Mouse (Mus musculus): ENCODE measurements around the gene Arhgef15.

Gene Arhgef15

GRCm38 (mm10) chr11:68914566-68914965, 42.7 kb downstream of the Arhgef15 start:
- no peak for DNase-seq

GRCm38 (mm10) chr11:68911531-68912177, 45.6 kb downstream of the Arhgef15 start:
- peak; percentile 41 to 61 for DNase-seq

GRCm38 (mm10) chr11:68908846-68909503, 48.3 kb downstream of the Arhgef15 start:
- DNase-seq: peak; percentile 30 to 62

DNA sequence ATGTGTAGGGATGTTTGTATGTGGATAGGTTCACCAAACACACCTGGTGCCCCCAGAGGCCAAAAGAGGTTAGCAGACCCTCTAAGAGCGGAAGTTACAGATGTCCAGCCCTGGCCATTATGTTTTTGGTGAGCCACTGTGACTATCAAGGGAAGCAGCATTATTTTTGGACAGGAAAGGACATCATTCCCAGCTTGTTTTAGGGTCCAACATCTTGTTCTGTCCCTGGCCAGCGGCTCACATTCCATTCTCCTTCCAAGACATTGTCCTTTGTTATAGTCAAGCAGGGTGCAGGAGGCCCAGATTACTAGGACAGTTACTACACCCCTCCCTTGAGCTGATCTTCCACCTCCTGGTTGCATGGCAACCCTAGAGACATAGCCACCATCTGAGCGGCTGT, 50.0 kb downstream of the Arhgef15 start:
- no peak for DNase-seq

DNA sequence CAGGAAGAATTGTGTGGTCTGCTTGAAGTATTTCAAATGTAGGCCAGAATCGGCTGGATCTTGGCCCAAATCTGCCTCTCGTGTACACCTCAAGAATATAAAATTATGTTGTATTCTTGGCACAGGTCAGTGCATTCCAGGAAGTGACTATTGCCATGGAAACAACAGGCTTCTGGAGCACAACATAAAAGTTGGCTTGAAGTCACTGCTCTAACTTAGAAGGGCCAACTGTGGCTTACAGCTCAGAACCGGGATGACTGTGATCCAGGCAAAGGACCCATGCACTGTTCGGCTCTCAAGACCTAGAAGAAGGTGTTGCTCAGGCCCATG, 50.9 kb downstream of the Arhgef15 start:
- DNase-seq: peak; percentile 50 to 54

DNA sequence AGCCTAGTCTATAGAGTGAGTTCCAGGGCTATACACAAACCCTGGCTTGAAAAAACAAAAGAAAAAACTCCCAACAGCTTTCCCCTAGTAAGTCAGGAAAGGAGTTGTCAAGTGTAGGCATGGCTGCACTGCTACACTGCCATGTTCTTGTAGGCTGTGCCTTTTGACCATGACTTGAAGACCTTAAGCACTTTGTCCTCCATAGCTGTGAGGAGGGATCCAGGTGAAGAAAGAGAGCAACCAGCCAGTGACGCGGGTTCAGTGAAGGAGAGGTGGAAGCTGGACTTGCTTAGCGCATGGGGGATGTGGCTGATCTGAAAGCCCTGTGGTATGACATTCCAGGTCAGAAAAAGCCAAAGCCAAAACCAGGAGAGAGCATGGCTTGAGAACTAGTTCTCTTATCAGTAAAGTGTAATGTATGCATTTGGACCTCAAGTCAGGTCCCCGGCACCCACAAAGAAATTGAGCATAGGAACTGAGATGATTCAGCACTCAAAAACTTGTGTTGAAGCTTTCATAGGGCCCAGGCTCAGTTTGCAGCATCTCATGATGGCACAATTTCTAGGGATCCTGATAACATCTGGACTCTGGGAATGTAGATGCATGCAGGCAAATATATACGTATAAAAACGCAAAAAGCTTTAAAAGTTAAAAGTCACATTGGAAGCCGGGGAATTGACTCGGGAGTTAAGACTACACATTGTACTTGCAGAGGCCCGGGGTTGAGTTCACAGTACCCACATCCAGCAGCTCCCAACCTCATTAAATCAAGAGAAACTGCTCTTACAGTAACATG, 51.4 kb downstream of the Arhgef15 start:
- no peak for DNase-seq

- DNase-seq: no peak
Measured at GRCm38 (mm10) chr11:68905138-68905531, 52.1 kb downstream of the Arhgef15 start.

- peak; percentile 76 to 93 for DNase-seq
Measured at GRCm38 (mm10) chr11:68904375-68905137, 52.7 kb downstream of the Arhgef15 start.

DNA sequence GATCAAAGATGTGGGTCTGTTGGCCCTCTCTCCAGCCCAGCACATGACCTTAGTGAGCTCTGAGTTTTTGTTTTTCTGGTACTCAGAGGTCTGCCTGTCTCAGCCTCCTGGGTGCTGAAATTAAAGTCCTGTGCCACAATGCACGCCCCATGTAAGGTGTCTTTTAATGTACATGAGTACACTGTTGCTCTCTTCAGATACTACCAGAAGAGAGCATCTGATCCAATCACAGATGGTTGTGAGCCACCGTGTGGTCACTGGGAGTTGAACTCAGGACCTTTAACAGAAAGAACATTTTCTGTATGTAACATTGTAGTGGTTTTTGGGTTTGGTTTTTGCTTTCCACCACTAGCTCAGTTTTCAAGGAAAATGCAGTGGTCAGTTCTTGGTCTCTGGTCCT, 53.5 kb downstream of the Arhgef15 start:
- DNase-seq: no peak

- no peak for DNase-seq
Measured at GRCm38 (mm10) chr11:68902823-68903222, 54.5 kb downstream of the Arhgef15 start.

DNA sequence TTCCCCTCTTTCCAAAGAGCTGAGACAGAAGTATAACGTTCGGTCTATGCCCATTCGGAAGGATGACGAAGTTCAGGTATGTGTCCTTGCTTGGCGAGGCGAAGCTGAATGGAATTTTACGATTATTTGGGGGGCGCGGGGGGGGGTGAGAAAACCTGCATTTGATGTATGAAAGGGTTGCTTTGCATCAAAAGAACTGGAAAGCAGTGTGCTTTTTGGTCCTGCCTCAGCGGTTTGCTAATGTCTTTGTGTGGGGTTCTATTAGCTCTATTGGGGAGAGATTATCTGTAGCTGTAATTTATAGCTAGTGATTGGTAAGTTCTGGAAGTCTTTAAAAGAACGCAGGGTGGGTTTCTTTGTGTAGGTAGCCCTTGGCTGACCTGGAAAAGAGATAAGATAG, 54.9 kb downstream of the Arhgef15 start:
- no peak for DNase-seq

GRCm38 (mm10) chr11:68902047-68902364, 55.3 kb downstream of the Arhgef15 start:
- no peak for DNase-seq

- peak; percentile 99 for DNase-seq
Measured at GRCm38 (mm10) chr11:68901351-68902046, 55.8 kb downstream of the Arhgef15 start, which contains the start of gene Rpl26. Gene Rpl26, plus strand, starts transcription at chr11:68901583.

DNA sequence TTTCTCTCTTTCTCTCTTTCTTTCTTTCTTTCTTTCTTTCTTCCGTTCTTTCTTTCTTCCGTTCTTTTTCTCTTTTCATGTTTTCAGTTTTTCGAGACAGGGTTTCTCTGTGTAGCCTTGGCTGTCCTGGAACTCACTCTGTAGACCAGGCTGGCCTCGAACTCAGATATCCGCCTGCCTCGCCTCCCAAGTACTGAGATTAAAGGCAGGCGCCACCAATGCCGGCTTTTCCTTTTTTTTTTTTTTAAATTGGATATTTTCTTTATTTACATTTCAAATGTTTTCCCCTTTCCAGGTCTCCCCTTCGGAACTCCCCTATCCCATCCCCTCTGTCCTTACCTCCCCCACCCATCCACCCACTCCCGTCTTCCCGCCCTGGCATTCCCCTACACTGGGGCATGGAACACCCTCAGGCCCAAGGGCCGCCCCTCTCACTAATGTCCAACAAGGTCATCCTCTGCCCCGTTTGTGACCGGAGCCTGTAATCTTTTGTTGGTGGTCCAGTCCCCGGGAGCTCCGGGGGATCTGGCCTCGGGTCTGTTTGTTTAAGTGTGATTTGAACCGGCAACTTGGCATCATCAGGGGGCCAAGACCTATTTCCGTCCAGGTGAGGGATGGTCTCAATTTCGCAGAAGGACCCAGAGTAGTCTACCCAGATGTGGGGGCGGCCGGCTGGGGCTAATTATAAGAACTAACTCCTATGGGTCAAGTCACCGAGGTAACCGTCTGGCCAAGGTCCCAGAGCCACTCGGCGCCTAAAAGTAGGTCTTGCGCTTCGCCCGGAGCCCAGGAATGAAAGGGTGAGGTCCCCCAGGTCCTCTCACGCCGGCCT, 56.5 kb downstream of the Arhgef15 start:
- DNase-seq: no peak

DNA sequence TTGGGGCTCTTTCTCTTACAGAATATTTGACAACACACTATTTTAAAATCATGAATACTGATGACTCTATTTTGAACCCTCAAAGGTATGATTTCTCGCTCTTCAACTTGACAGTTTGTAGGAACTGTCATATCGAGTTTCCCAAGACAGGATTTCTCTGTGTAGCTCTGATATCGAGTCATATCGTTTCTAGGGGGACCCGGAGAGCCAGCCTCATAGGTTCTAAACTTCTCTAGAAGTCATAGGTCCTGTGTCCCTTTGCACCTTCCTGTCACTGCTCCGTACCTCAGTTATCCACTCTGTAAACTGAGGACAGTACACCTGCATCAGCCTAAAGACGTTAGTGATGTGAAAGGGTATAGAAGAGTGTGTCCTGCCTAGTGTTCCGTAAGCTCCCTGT, 57.5 kb downstream of the Arhgef15 start:
- no peak for DNase-seq

DNA sequence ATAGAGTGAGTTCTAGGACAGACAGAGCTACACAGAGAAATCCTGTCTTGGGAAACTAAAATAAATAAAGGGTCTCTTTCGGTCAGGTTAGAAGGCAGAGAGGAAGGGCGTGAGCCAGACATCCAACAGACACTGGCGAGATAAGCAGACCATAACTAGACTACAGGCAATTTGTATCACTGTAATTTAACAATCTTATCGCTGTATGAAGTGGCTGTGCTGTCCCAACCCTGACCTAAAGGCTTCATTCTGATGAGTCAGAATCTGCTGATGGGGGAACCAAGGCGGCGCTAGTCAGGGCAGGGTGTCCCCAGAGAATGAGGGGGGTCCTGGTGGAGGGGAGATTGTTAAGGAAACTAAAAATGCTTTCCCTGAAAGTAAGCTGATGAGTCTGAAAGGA, 58.5 kb downstream of the Arhgef15 start:
- DNase-seq: no peak

GRCm38 (mm10) chr11:68897838-68898237, 59.4 kb downstream of the Arhgef15 start:
- DNase-seq: no peak

GRCm38 (mm10) chr11:68897120-68897519, 60.2 kb downstream of the Arhgef15 start:
- peak; percentile 59 to 64 for DNase-seq

- DNase-seq: no peak
Measured at GRCm38 (mm10) chr11:68896247-68896646, 61.0 kb downstream of the Arhgef15 start.

DNA sequence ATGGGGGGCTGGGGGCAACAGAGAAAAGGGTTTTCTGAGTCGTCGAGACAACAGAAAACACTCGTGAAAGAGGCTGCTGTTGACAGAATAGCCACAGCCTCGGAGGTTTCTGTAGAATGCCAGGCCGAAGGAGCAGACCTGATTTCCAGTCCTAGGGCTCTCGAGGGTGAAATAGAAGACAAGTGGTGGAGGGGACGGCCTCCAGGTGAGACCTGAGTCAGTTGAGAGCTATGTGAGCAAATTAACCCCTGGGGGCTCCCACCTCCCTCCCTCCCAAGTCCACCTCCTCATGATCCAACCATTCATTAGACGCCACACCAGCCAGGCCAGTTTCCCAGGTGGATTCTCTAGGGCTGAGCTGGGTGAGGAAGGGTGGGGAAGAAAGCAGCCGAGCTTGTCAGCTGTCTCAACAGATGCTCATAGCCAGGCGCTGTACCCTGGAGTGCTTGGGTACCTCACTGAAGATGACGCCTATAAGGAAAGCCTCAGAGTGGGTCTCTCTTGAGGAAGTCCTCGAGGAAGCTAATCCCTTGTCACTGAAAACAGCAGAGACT, 63.3 kb downstream of the Arhgef15 start:
- no peak for DNase-seq
